Mouse (Mus musculus): ENCODE data around the gene Pirb.

Pirb gene

GRCm38 (mm10) chr7:3694076-3694948 lies 25.9 kb downstream of the Pirb start:
- in situ Hi-C loops (cut with MboI; ENCODE audit: low pct_unique_long_range_greater_than_20kb in 1 of 2, low sequenced_read_pairs in 2 of 2, unreplicated experiment in 1 of 2) = loop anchor here in 1 of 2 experiments (25.0 kb wide), 1 partner anchor 443 kb away; the partner anchor contains the start of gene Leng8

DNA sequence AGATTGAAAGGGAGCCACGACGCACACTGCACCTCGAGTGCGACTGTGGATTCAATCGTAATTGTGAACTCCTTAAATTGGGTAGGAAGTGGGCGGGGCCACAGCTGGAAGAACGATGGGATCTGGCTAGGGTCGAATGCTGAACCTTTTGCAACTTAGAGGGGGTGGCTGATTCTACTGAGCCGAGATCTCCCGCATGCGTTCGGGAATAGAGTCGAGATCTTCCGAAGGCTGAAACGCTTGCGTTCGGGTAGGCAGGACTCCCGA lies 26.4 kb downstream of the Pirb start:
- in situ Hi-C loops (cut with MboI; ENCODE audit: low pct_unique_long_range_greater_than_20kb in 1 of 2, low sequenced_read_pairs in 2 of 2, unreplicated experiment in 1 of 2) = loop anchor here in 1 of 2 experiments (25.0 kb wide), 1 partner anchor 444 kb away; the partner anchor contains the start of gene Leng8

DNA sequence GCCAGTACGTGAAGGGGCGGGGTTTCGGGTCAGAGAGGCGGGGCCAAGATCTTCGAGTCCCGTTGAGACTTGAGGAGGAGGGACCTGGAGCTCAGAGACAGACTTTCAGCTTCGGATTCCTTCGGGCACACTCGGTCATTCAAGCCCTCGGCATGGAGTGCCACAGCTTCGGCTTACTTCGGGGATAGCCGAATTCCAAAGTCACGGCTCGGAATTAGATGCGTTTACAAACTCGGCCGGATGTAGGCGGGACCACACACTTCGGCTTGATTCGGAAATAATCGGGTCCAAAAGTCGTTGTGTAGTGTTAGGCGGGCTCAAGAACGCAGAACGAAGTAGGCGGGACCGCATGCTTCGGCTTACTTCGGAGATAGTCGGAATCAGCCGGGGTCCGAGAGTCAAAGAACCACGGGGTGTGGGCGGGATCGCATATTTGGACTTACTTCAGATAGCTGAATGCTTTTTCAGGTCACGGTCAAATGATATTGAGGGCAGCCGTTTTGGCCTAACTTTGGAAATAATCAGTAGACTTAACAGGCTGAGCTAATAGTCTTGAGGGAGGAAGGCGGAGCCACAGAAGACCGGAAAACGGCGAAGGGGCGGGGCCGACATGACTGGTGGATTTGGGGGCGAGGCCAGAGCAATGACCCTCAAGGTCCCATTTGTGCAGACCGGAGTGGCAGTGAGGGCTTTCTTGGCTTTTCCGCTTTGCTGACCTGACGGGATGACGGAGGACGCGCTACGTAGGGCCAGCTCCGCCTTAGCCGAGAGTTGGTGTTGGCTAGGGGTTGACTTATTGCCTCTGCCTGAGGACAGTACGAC lies 27.0 kb downstream of the Pirb start, which contains the start of gene Mboat7:
Gene Mboat7, minus strand, starts transcription at position 537 of the 822 bp plus-strand sequence.
- in situ Hi-C loops (cut with MboI; ENCODE audit: low pct_unique_long_range_greater_than_20kb in 1 of 2, low sequenced_read_pairs in 2 of 2, unreplicated experiment in 1 of 2) = loop anchor here in 1 of 2 experiments (25.0 kb wide), 1 partner anchor 444 kb away; the partner anchor contains the start of gene Leng8

- in situ Hi-C loops (cut with MboI; ENCODE audit: low pct_unique_long_range_greater_than_20kb in 1 of 2, low sequenced_read_pairs in 2 of 2, unreplicated experiment in 1 of 2) = loop anchor here in 1 of 2 experiments (25.0 kb wide), 1 partner anchor 445 kb away; the partner anchor contains the start of gene Leng8
Measured at GRCm38 (mm10) chr7:3692382-3692986, 27.7 kb downstream of the Pirb start, which contains the start of gene Tsen34. Gene Tsen34, plus strand, starts transcription at chr7:3692863.

DNA sequence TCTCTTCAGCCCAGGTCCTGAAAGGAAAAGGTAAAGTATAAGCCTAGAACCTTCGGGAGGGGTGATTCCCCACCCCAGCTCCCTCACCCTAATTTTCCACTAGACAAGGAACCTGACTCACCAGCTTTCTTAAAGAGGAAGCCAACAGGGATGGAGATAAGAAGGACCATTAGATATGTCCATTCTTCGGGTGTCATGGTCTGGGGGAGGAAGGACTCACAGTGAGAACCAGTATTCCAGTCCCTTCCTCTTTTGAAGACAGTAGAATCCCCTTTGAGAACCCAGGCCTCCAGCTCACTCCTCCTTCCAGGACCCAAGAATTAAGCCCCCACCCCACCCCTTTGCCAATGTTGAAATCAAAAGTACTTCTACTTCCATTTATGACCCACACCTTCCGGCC lies 28.3 kb downstream of the Pirb start:
- in situ Hi-C loops (cut with MboI; ENCODE audit: low pct_unique_long_range_greater_than_20kb in 1 of 2, low sequenced_read_pairs in 2 of 2, unreplicated experiment in 1 of 2) = loop anchor here in 1 of 2 experiments (25.0 kb wide), 1 partner anchor 445 kb away; the partner anchor contains the start of gene Leng8

- in situ Hi-C loops (cut with MboI; ENCODE audit: low pct_unique_long_range_greater_than_20kb in 1 of 2, low sequenced_read_pairs in 2 of 2, unreplicated experiment in 1 of 2) = loop anchor here in 1 of 2 experiments (10.0 to 25.0 kb wide), 2 partner anchors 219 to 452 kb away; partner anchors contain the start of gene Leng8
Measured at GRCm38 (mm10) chr7:3685400-3686187, 34.6 kb downstream of the Pirb start.

- in situ Hi-C loops (cut with MboI; ENCODE audit: low pct_unique_long_range_greater_than_20kb in 1 of 2, low sequenced_read_pairs in 2 of 2, unreplicated experiment in 1 of 2) = loop anchor here in 1 of 2 experiments (10.0 to 25.0 kb wide), 2 partner anchors 220 to 453 kb away; partner anchors contain the start of gene Leng8
Measured at GRCm38 (mm10) chr7:3684698-3685097, 35.5 kb downstream of the Pirb start.

- in situ Hi-C loops (cut with MboI; ENCODE audit: low pct_unique_long_range_greater_than_20kb in 1 of 2, low sequenced_read_pairs in 2 of 2, unreplicated experiment in 1 of 2) = loop anchor here in 1 of 2 experiments (10.0 to 25.0 kb wide), 2 partner anchors 221 to 453 kb away; partner anchors contain the start of gene Leng8
Measured at GRCm38 (mm10) chr7:3683908-3684550, 36.2 kb downstream of the Pirb start.

DNA sequence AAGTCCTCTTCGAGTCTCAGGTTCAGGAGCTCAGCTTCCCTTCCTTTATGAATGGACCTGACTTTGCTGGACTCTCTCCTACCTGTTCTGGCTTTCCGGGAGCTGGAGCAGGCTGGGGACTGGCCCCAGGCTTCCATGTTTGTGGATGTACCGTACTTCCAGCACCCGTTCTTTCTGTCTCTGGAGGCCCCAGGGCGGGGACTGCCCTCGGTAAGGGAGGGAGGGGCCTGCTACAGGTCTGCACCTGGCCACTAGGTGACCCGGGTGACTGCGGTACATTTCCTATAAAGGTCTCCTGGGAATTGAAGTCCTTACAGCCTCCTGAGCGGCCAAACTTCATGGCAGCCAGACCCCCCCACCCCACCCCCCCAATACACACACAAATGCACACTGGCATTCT lies 42.8 kb downstream of the Pirb start, which contains the start of gene Tmc4:
Gene Tmc4, minus strand, starts transcription at position 212 of the 400 bp plus-strand sequence.
- in situ Hi-C loops (cut with MboI; ENCODE audit: low pct_unique_long_range_greater_than_20kb in 1 of 2, low sequenced_read_pairs in 2 of 2, unreplicated experiment in 1 of 2) = loop anchor here in 1 of 2 experiments (25.0 kb wide), 1 partner anchor 460 kb away; the partner anchor contains the start of gene Leng8

GRCm38 (mm10) chr7:3676371-3676770 lies 43.8 kb downstream of the Pirb start:
- in situ Hi-C loops (cut with MboI; ENCODE audit: low pct_unique_long_range_greater_than_20kb in 1 of 2, low sequenced_read_pairs in 2 of 2, unreplicated experiment in 1 of 2) = loop anchor here in 1 of 2 experiments (25.0 kb wide), 1 partner anchor 461 kb away; the partner anchor contains the start of gene Leng8

GRCm38 (mm10) chr7:3675228-3675548 lies 45.0 kb downstream of the Pirb start:
- in situ Hi-C loops (cut with MboI; ENCODE audit: low pct_unique_long_range_greater_than_20kb in 1 of 2, low sequenced_read_pairs in 2 of 2, unreplicated experiment in 1 of 2) = loop anchor here in 1 of 2 experiments (25.0 kb wide), 1 partner anchor 462 kb away; the partner anchor contains the start of gene Leng8

GRCm38 (mm10) chr7:3674507-3675227 lies 45.5 kb downstream of the Pirb start:
- in situ Hi-C loops (cut with MboI; ENCODE audit: low pct_unique_long_range_greater_than_20kb in 1 of 2, low sequenced_read_pairs in 2 of 2, unreplicated experiment in 1 of 2) = loop anchor here in 1 of 2 experiments (25.0 kb wide), 1 partner anchor 463 kb away; the partner anchor contains the start of gene Leng8

DNA sequence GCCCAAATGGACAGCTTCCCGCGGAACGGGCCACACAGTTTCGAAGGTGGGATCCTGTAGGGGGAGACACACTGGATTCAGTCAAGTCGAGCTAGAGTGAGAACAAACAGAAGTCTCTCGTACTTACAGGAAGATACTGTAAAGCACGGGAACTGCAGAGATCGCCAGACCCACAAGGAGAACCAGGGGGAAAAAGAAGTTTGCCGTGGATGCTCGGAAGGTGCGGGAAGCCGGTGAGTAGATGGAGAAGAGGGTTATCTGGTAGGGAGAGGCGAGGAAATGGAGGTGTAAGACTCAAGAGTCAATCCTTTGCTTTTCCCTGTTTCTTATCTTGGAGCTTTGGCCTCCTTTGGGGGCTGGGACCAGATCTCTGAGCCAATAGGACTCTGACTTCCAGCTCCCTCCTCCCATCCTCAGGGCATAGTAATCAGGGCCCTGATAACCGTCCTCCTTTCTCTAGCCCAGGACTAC lies 53.2 kb downstream of the Pirb start:
- in situ Hi-C loops (cut with MboI; ENCODE audit: low pct_unique_long_range_greater_than_20kb in 1 of 2, low sequenced_read_pairs in 2 of 2, unreplicated experiment in 1 of 2) = no loop called here

- in situ Hi-C loops (cut with MboI; ENCODE audit: low pct_unique_long_range_greater_than_20kb in 1 of 2, low sequenced_read_pairs in 2 of 2, unreplicated experiment in 1 of 2) = no loop called here
Measured at GRCm38 (mm10) chr7:3665215-3666114, 54.7 kb downstream of the Pirb start, which contains the start of gene Leng1. Gene Leng1, minus strand, starts transcription at chr7:3665840.
